Mouse (Mus musculus): ENCODE data around the gene Snx9. TPM values are rescaled to one million over a fixed set of nuclear protein-coding genes. Genes with fewer than 3 reads are reported as not detected.

The Snx9 gene
- polyA plus RNA-seq, 1 experiment from 2014 or later = 15.9 TPM

GRCm38 (mm10) chr17:5963766-5964165 lies 122.6 kb downstream of the Snx9 start:
- no peak for DNase-seq (ENCODE audit: low spot score)

- no peak for DNase-seq (ENCODE audit: low spot score)
Observed at GRCm38 (mm10) chr17:5965084-5965781, 124.1 kb downstream of the Snx9 start.

- no peak for DNase-seq (ENCODE audit: low spot score)
Observed at GRCm38 (mm10) chr17:5966706-5967105, 125.6 kb downstream of the Snx9 start.

- DNase-seq (ENCODE audit: low spot score) = no peak
Observed at GRCm38 (mm10) chr17:5968562-5968961, 127.4 kb downstream of the Snx9 start.

GRCm38 (mm10) chr17:5969246-5969645 lies 128.1 kb downstream of the Snx9 start:
- DNase-seq (ENCODE audit: low spot score) = no peak

GRCm38 (mm10) chr17:5970298-5970821 lies 129.2 kb downstream of the Snx9 start:
- no peak for DNase-seq (ENCODE audit: low spot score)

- DNase-seq (ENCODE audit: low spot score) = peak; percentile 83
Observed at GRCm38 (mm10) chr17:5973536-5973935, 132.4 kb downstream of the Snx9 start.

- DNase-seq (ENCODE audit: low spot score) = peak; percentile 65
Observed at GRCm38 (mm10) chr17:5975099-5975977, 134.2 kb downstream of the Snx9 start.

- no peak for DNase-seq (ENCODE audit: low spot score)
Observed at GRCm38 (mm10) chr17:5976221-5977055, 135.3 kb downstream of the Snx9 start.

- DNase-seq (ENCODE audit: low spot score) = no peak
Observed at GRCm38 (mm10) chr17:5977056-5977920, 136.2 kb downstream of the Snx9 start.

GRCm38 (mm10) chr17:5977921-5978504 lies 136.9 kb downstream of the Snx9 start:
- DNase-seq (ENCODE audit: low spot score) = no peak

- DNase-seq (ENCODE audit: low spot score) = no peak
Observed at GRCm38 (mm10) chr17:5978505-5979077, 137.5 kb downstream of the Snx9 start.

GRCm38 (mm10) chr17:5980860-5981259 lies 139.7 kb downstream of the Snx9 start:
- DNase-seq (ENCODE audit: low spot score) = peak; percentile 55

Other genes starting within 250 kb of the Snx9 start
- 4.2 and 4.5 TPM in 2 replicates for gene Synj2, start 100.0 kb downstream of the Snx9 start, polyA plus RNA-seq (2015; fragmentation: Nextera tagmentation; extraction: Ambion mirVana)
- gene Serac1, start 238.4 kb downstream of the Snx9 start, polyA plus RNA-seq (2015; fragmentation: Nextera tagmentation; extraction: Ambion mirVana) = 2.5 and 2.9 TPM in 2 replicates
- 177 and 185 TPM in 2 replicates for gene Gtf2h5, start 238.5 kb downstream of the Snx9 start, polyA plus RNA-seq (2015; fragmentation: Nextera tagmentation; extraction: Ambion mirVana)

Data from thymus, postnatal 0 days (tissue).